Mouse (Mus musculus) small intestine, adult 2 months (tissue): Measurements from ENCODE around the gene Vegfd.

Source experiments
- CTCF ChIP-seq: fragments of 200-500 bp; IDR thresholded peaks from 2 replicates; pipeline ENCODE4 v1.5.1; 2012; ENCODE audit warnings: low read depth, mild to moderate bottlenecking, control low read depth, inconsistent platforms, low read length, moderate library complexity, mixed read lengths; ENCODE audit not compliant: insufficient replicate concordance, insufficient read length; ENCODE audit errors: extremely low read depth
- POLR2A ChIP-seq: fragments of 200-500 bp; IDR thresholded peaks from 2 replicates; pipeline ENCODE4 v1.6.1; 2012; ENCODE audit warnings: low read depth, mild to moderate bottlenecking, control low read depth, inconsistent platforms, low read length, moderate library complexity

DNA sequence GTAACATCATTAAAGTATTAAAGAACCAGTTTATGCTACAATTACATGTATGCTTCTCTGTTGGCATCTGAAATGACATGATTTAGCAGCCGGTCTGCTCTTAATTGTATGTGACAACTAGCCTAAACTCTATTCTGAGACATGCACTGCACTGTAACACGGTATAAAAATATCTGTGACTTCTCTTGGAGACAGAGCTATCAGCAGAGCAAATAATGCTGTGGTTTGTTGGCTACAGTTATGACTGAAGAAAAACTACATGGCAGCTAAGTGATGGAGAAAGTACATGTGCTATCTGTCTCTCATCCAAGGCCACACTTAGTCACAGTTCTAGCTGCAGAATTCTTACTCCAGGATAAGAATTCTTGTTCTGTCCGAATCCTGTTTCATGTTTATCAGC is 24.2 kb upstream of the Vegfd start:
- no peak for TF ChIP-seq POLR2A
- TF ChIP-seq CTCF: no peak
